Comparison of ENCODE assay signal across 8 mouse cellular contexts in genomic region chr11:95259088-95259849, GRCm38 (mm10). TPM values are rescaled to one million over a fixed set of nuclear protein-coding genes. Genes with fewer than 3 reads are reported as not detected.
DNase-seq lines count a peak whose midpoint lies in the region; ATAC-seq and TF ChIP-seq lines count a peak whose summit lies in the region.

No protein-coding gene starts in this region.

- no peaks in the 10 kb centered on the region for H3K9me3 ChIP-seq in lung, embryonic 15.5 days

- peak overlapping the region; percentile 81 for H3K27ac ChIP-seq in lung, embryonic 15.5 days
- no peak overlapping the region for H3K27ac ChIP-seq in olfactory bulb, adult 2 months (ENCODE audit: insufficient read depth, low read depth, low read length)

- no peaks in the 10 kb centered on the region for H3K36me3 ChIP-seq in lung, embryonic 15.5 days

- peak; percentile 63 to 75 for ATAC-seq in hematopoietic stem cell, adult 5-6 weeks (replicated peaks in 1 of 2; ENCODE audit: insufficient read depth in 1 of 2, low FRiP score in 2 of 2, low TSS enrichment in 1 of 2, low read depth in 1 of 2, poor library complexity in 2 of 2, severe bottlenecking in 2 of 2)
- ATAC-seq in lung, embryonic 15.5 days (ENCODE audit: borderline replicate concordance, extremely low read depth, low FRiP score, low TSS enrichment), result peak; percentile 73

- WGBS in lung, embryonic 15.5 days, result under 1% methylated on average over 72 of the region's 73 CpGs
- WGBS in olfactory bulb, adult 2 months, result 2% methylated on average over 73 of the region's 73 CpGs

- peak overlapping the region; percentile 69 for H3K4me3 ChIP-seq in lung, embryonic 15.5 days
- peak overlapping the region; percentile 52 for H3K4me3 ChIP-seq in olfactory bulb, adult 2 months (ENCODE audit: insufficient read depth, low read depth, low read length)

- peak overlapping the region; percentile 96 for H3K4me2 ChIP-seq in lung, embryonic 15.5 days

- H3K4me1 ChIP-seq in lung, embryonic 15.5 days, result peaks cover 20% of the 10 kb centered on the region
- H3K4me1 ChIP-seq in olfactory bulb, adult 2 months (ENCODE audit: control insufficient read depth, insufficient read depth, low read length), result peaks cover 9% of the 10 kb centered on the region

- H3K27me3 ChIP-seq in lung, embryonic 15.5 days, result no peaks in the 10 kb centered on the region

- TF ChIP-seq POLR2A in olfactory bulb, adult 2 months (IDR thresholded peaks at IDR 0.05; ENCODE audit: insufficient read depth, low read depth, low read length), result no peak

- TF ChIP-seq CTCF in olfactory bulb, adult 2 months (IDR thresholded peaks at IDR 0.05; ENCODE audit: insufficient read depth, low read depth, low read length), result peak; percentile 100

- DNase-seq in MN1 (ENCODE audit: low spot score), result peak; percentile 93
- DNase-seq in cerebellum, adult 8-10 months, result peak; percentile 86
- peak; percentile 85 for DNase-seq in forelimb bud, embryonic 11.5 days (ENCODE audit: low read depth, low spot score)
- peak; percentile 64 for DNase-seq in layer of hippocampus, adult 9-10 months (ENCODE audit: low spot score)
- DNase-seq in thymus, adult 18-20 months, result peak; percentile 78 to 84

- peak overlapping the region; percentile 71 for H3K9ac ChIP-seq in lung, embryonic 15.5 days

RNA-seq across cellular contexts. Expression of gene Tac4, which starts 2.1 kb away (rescaled TPM):
- total RNA-seq in hematopoietic stem cell, adult 5-6 weeks (2017), result 0.56 TPM in 1 of 2 replicates, not detected in the other
- 0.16 TPM in 1 of 2 replicates, not detected in the other for polyA plus RNA-seq in lung, embryonic 15.5 days (2015; fragmentation: Nextera tagmentation; extraction: Ambion mirVana)
- polyA plus RNA-seq in olfactory bulb, adult 2 months (2012; ENCODE audit: insufficient read depth, insufficient read length, low replicate concordance, missing spikeins), result not detected in 2 replicates

RNA-seq across cellular contexts. Expression of gene Kat7, which starts 50.8 kb away (rescaled TPM):
- total RNA-seq in hematopoietic stem cell, adult 5-6 weeks (2017), result 81.0 and 90.4 TPM in 2 replicates
- 78.0 and 80.1 TPM in 2 replicates for polyA plus RNA-seq in lung, embryonic 15.5 days (2015; fragmentation: Nextera tagmentation; extraction: Ambion mirVana)
- not detected in 2 replicates for polyA plus RNA-seq in olfactory bulb, adult 2 months (2012; ENCODE audit: insufficient read depth, insufficient read length, low replicate concordance, missing spikeins)
